Mouse (Mus musculus) thymus, postnatal 0 days (tissue): ENCODE data around the gene Pcsk4. TPM values are rescaled to one million over a fixed set of nuclear protein-coding genes. Genes with fewer than 3 reads are reported as not detected.

Experiments used
- DNase-seq: peaks from one replicate; pipeline ENCODE4 v3.0.0-alpha.2; 2015; ENCODE audit warnings: low spot score
- polyA plus RNA-seq: library from polyadenylated mRNA; unstranded; fragments of >200 nt; fragmentation: Nextera tagmentation; extraction: Ambion mirVana; gene quantifications from 2 replicates; pipeline ENCODE4 v1.2.1, GENCODE M21; 2015

The Pcsk4 gene
- polyA plus RNA-seq: 4.4 and 4.6 TPM in 2 replicates

DNA sequence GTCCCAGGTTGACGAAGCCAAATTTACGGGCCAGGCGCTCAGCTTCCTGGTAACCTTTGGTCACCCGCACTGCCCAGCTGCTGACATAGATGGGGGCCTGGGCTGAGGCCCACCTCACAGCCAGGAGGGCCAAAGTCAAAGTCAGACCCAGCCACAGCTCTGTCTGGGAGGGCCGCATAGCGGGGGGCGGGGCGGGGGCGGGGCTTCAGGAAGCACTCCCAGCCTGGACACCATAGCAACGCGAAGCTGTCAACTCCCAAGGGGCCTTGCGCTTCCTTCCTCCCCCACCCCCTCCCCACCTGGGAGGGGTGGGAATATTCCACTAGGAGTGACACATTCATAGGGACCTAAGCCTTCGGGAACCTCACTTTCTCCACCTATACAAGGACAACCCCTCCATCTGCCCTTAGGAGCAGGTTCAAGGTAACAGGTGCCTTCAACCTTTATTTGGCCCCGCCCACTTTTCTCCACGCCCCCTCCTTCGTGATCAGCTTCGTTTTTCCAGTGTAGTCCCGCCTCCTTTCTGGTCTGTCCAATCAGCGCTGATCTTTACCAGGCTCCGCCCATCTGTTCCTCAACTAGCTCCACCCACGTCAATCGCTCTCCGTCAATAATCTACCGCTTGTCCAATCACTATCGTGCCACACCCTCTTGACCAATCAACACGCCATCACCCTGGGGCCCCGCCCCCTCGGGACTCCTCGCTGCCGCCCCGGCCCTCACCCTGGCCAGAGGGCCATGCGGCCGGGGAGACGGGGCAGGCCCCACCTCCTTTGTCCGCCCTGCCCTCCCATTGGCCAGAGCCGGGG lies at the start of gene Pcsk4, which contains the start of gene Reep6:
TSS of gene Pcsk4 (minus strand) at position 226 of the 809 bp plus-strand sequence.
TSS of gene Reep6 (plus strand) at position 681 of the 809 bp plus-strand sequence.
- peak; percentile 79 for DNase-seq

DNA sequence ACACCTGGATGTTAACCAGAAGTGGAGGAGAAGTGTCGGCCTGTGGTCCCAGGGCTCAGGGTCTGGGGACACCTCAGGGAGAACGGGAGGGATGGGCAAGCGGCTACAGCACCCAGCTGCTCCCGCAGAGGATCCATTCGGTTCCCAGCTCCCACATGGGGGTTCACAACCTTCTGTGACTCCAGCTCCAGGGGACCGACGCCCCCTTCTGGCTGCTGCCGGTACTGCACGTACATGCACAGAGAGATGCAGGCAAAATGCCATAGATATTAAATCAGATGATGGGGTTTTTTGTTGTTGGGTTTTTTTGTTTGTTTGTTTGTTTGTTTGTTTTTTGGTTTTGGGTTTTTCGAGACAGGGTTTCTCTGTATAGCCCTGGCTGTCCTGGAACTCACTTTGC lies 48.4 kb upstream of the Pcsk4 start:
- no peak for DNase-seq

DNA sequence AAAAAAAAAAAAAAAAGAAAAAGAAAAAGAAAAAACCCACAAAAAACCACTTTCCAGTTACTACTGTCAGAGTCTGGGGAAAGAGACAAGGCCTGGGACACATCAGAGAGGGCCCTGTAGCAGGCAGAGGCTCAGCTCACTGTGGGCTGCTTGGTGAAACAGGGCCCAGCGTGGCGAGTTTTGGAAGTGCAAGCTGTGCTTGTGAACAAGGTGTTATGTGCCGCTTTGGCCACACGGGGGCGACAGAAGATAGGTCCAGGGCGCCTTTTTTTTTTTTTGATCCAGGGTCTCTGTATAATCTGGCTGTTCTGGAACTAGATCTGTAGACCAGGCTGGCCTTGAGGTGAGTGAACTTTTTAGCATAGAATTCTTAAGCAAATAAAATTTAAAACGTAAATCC lies 46.9 kb upstream of the Pcsk4 start:
- DNase-seq: peak; percentile 93

GRCm38 (mm10) chr10:80374063-80374462 lies 44.8 kb upstream of the Pcsk4 start:
- DNase-seq: peak; percentile 63

DNA sequence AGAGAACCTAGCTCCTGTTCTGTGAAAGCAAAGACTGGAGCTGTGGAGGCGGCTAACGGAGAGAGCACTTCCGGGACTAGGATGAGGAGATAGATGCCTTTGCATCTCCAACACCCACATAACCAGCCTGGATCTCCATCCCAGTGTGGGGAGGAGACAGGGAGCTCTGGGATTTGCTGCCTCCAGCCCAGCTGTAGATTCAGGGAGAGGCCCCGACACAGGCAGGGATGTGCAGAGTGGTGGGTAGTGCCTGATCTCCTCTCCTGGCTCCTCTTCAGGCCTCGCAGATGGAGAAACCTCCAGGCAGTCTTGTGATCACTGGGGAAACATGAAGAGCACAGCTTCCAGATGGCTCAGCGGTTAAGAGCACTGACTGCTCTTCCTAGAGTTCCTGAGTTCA lies 43.4 kb upstream of the Pcsk4 start:
- DNase-seq: no peak

- no peak for DNase-seq
Measured at GRCm38 (mm10) chr10:80371983-80372382, 42.7 kb upstream of the Pcsk4 start.

- DNase-seq: peak; percentile 92
Measured at GRCm38 (mm10) chr10:80371411-80371966, 42.2 kb upstream of the Pcsk4 start.

- no peak for DNase-seq
Measured at GRCm38 (mm10) chr10:80369995-80370747, 40.9 kb upstream of the Pcsk4 start.

GRCm38 (mm10) chr10:80368392-80368791 lies 39.1 kb upstream of the Pcsk4 start:
- DNase-seq: no peak

DNA sequence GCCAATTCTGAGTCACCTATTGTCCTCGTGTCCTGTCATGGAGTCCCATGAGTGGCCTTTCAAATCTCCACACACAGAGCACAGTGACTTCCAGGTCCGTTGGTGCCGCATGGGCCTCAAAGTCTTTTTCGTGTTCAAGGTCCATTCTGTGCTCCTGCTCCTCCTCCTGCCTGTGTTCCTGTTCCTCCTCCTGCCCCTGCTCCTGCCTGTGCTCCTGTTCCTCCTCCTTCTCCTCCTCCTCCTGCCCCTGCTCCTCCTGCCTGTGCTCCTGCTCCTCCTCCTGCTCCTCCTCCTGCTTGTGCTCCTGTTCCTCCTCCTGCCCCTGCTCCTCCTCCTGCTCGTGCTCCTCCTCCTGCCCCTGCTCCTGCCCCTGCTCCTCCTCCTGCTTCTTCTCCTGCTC lies 38.7 kb upstream of the Pcsk4 start:
- no peak for DNase-seq

- DNase-seq: no peak
Measured at GRCm38 (mm10) chr10:80365736-80366135, 36.4 kb upstream of the Pcsk4 start.

- no peak for DNase-seq
Measured at GRCm38 (mm10) chr10:80363734-80364133, 34.4 kb upstream of the Pcsk4 start.

DNA sequence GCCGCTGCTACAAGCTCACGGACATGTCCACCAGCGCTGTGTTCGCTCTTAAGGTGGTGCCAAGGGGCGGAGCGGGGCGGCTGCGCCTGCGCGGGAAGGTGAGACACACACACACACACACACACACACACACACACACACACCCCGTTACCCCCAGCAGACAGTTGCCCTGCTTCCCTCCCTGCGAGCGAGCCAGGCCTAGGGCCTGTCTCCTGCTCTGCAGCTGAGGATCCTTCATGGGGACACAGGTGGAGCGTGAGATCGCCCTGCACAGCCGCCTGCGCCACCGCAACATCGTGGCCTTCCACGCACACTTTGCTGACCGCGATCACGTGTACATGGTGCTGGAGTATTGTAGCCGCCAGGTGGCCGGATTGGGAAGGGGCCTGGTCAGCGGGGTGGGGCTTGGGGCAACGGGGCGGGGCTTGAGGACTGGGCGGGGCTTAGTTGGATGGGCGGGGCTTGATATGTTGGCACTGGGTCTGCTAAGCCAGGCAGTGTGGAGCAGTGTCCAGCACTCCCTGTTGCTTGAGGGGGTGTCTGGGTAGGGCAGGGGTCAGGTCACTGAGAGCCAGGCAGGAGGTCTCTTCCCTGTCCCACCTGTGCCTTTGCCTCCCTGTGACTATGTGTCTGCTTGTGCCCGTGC lies 28.8 kb upstream of the Pcsk4 start:
- no peak for DNase-seq

DNA sequence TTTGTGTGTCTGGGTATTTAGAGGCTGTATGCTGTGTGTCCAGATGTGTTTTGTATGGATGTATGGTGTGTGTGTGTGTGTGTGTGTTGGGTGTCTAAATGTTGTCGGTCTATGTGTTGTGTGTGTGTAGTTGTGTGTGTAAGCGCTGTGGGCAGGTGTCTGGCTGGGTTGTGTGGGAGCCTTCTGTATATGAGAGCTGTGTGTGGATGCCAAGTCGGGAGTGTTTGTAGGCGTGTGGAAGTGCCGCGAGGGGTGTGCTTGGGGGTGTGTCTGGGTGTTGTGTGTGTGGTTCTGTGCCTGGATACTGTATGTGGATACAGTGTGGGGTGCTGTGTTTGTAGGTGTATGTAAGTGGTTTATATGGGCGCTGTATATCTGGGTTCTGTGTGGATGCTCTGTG lies 28.0 kb upstream of the Pcsk4 start:
- no peak for DNase-seq

- no peak for DNase-seq
Measured at GRCm38 (mm10) chr10:80356737-80357136, 27.4 kb upstream of the Pcsk4 start.

GRCm38 (mm10) chr10:80356001-80356682 lies 26.8 kb upstream of the Pcsk4 start, which contains the start of gene Plk5:
TSS of gene Plk5 (plus strand) at chr10:80356459.
- no peak for DNase-seq

DNA sequence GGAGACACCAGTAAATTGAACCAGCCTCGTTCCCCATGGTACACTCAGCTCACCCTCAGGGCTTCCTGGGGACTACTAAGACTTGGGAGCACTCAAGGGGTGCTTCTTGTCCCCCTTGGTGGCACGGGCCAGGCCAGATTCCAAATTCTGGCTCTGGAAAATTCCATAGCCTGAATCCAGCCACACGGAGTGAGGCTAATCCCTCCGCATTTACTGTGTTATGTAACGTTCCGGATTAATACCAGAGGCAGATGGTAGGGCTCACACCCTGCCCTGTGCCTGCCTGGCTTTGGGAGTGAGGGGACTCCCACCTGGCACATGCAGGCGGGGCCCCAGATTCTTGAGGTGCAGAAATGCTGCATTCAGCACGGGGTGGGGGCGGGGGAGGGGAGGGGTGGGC lies 26.1 kb upstream of the Pcsk4 start:
- no peak for DNase-seq

GRCm38 (mm10) chr10:80352727-80353126 lies 23.4 kb upstream of the Pcsk4 start:
- no peak for DNase-seq

- DNase-seq: no peak
Measured at GRCm38 (mm10) chr10:80351896-80352295, 22.6 kb upstream of the Pcsk4 start.

- DNase-seq: peak; percentile 86
Measured at GRCm38 (mm10) chr10:80350292-80350691, 21.0 kb upstream of the Pcsk4 start.

GRCm38 (mm10) chr10:80348981-80349380 lies 19.7 kb upstream of the Pcsk4 start:
- no peak for DNase-seq
